Mouse (Mus musculus): ENCODE measurements at regions not wholly inside any gene's neighbourhood (a gene's known extent, or its start where the extent isn't known, plus 50 kb on each side); places are given as distances from the start of the nearest gene placed in this dataset.
"Not testable (repeated sequence)": the region's sequence is repeated elsewhere in the genome, so short reads cannot be mapped to it uniquely, and the experiment has no call there.

DNA sequence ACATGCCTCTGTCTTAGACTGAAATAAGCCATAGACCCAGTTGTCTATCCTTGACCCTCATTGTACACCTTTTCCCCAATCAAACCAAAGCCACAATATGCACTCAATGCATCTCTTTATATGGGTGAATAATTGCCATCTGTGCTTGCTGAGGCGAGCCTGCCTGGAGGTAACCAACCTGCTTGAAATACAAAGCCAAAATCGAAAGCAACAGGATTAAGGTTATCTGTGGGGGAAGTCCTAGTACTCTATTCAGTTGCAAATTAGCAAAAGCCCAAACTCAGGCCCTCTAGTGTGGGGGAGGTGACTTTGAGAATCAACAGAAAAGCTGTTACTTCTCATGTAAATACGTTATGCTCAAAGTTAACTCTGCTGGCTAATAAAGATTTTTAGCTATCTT, 246.2 kb upstream of the Fundc1 start:
- DNase-seq, result no peak

DNA sequence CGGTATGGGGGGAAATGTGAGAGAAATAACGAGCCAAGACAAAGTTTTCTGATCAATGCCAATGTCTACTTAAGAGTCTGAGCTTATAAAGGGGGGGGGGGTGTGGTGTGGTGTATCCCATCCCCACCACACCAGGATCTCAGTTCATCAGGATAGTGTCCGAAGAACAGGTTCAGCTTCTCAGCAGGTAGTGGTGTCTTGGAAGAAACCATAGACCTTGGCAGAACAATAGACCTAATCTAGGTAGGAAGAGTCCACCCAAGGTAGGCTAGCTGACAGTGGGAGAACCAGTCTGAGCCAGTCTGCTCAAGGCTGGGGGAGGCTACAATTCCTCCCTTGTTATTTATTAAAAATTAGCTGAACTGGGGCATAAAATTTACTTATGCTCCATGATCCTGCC, 245.5 kb upstream of the Fundc1 start:
- no peak for DNase-seq

- DNase-seq, result not testable (repeated sequence)
Measured at GRCm38 (mm10) chrX:17788048-17788447, 215.9 kb upstream of the Fundc1 start.

DNA sequence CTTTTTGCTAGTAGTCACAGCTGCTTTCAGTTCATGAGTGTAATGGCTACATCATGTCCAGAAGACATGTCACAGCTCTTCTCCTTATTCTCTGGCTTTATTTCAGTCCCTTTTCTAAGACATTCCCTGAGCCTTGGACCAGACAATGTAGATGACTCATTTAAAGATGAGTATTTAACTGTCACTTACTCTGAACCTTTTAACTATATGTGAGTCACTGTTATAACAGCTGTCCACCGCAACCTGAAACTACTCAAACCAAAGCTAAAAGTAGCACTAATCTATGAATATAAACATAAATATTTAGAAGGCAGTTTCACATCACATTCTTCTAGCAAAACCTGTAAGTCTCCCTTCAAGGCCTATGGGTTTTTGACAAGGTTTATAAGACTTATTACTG, 203.8 kb upstream of the Fundc1 start:
- no peak for DNase-seq

DNA sequence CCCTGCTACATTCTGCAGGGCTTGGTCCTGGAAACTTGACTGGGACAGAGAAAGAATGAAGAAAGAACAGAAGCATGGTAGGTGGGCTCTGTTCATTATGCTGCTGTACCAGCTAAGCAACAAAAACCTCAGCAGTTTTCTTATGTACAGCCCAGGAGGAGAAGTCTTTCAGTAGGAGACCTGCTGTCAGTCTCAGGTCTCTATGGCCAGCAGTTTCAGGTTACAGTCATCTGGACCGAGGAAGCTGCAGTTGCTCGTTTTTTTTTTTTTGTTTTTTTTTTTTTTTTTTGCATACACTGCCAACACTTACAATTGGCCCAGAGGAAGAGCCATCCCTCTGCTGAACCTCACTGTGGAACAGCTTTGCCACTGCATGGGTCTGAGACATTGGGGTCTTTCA, 180.7 kb upstream of the Fundc1 start:
- no peak for DNase-seq

- no peak for DNase-seq
Measured at GRCm38 (mm10) chrX:17751466-17751865, 179.3 kb upstream of the Fundc1 start.

GRCm38 (mm10) chrX:17730233-17730632, 158.1 kb upstream of the Fundc1 start:
- DNase-seq, result no peak

GRCm38 (mm10) chrX:17725780-17726220, 153.7 kb upstream of the Fundc1 start:
- no peak for DNase-seq

DNA sequence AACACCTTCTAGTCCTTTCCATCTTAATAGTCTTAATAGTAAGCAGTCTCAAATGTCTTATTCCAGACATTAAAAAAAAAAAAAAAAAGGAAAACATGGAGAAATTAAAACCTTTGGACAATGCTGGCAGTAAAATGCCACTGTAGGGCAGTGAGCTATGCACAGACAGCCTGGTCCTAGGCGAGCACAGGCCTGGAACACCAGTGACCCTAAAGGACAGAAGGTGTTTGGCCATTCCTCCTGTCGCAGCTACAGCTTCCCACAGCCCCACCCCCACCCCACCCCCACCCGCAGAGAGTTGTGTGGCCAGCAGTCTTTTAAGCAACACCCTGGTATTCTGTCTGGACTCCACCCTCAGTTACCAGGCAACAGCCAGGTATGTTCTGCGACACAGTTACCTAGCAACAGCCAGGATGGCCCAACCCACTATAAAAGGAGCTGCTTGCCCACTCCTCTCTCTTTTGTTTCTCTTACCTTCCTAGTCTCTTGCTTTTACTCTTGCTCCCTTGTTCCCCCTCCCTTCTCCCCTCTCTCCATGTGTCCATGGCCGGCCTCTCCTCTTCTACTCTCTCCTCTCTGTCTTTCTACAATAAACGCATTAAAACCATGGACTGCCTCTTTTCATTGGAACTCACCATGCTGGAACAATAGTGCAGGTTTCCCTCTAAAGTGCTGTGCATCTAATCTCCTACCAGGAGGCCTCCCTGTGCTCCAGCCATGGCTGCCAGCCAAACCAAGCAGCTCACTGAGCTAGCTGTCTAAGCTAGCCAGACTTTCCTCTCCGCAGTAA, 153.1 kb upstream of the Fundc1 start:
- peak; percentile 2 for DNase-seq

- DNase-seq, result no peak
Measured at GRCm38 (mm10) chrX:17724398-17724797, 152.3 kb upstream of the Fundc1 start.

DNA sequence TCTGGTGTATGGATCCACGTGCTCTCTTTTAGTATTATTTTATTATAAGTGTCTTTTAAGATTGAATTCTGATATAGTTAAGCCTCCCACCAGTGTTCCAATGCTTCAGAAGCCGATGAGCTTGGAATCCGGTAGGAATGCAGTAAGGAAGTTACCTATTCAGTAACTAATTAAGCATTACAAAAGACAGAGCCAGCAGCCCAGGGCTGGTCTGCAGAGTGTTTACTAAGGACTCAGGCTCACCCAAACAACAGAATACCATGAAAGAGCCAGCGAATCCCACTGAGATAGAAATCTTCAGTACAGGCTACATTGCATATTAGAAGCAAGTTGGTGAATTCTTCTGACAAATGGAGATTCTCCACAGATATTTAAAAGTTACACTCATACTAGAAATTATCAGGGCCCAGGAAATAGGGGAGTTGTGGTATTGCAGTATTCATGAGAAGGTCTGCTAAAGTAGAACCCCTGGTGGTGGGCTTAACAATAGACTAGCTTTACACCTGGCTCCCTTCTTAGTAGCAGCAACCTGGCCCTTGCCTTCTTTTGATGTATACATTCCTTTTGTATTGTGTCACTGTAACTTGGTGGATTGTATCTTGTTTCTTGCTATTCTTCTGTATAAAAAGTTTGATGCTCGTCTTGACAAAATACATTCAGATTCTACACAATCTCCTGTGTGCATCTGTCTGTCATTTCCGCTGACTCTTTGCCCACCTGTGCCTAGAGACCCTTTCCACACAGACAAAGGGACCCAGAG, 149.9 kb upstream of the Fundc1 start:
- DNase-seq, result not testable (repeated sequence)

DNA sequence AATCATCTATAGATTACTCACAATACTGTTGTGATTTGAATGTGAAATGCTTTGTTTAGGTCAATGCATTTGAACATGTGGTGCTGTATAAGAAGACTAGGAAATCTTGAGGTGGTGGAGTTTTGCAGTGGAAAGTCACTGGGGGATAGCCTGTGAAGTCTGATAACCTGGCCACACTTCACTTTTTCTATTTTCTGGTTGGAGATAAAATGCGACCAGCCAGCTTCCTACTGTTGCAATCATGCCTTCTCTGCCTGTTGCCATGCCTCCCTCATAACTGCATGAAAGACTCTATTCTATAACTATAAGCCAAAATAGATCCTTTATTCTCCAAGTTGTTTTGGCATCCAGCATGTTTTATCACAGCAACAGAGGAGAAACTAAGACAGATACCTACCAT, 142.4 kb upstream of the Fundc1 start:
- DNase-seq, result no peak

DNA sequence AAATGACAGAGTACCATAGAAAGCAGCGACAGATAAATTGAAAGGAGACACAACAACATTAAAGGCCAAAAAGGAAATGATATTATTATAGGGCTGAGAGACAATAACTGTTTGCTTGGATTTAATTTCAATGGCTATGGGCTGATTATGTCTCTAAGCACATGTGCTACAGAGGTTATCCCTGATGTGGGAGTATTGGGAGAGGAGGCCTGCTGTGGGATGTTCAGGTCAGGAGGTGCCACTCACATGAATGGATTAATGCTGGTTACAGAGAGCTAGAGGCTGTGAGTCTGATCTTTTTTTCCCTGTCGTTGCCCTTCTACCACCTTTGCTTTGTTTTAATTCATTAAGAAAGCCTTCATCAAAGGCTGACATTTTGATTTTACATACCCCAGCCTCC, 140.8 kb upstream of the Fundc1 start:
- DNase-seq, result no peak

- no peak for DNase-seq
Measured at GRCm38 (mm10) chrX:17712475-17712874, 140.3 kb upstream of the Fundc1 start.

All from cerebellum, adult 8-10 months (tissue).